Mouse (Mus musculus) forelimb bud, embryonic 11.5 days (tissue): ENCODE data around the gene Rps25.
A peak's percentile ranks its signal among the peaks of the same experiment; 100 is the strongest.
"Not testable (repeated sequence)": the region's sequence is repeated elsewhere in the genome, so short reads cannot be mapped to it uniquely, and the experiment has no call there.

Experiments used
- DNase-seq: peaks from one replicate; pipeline ENCODE4 v3.0.0-alpha.2; 2012; ENCODE audit warnings: low read depth, low spot score

Gene Rps25

GRCm38 (mm10) chr9:44401081-44401480, 5.9 kb upstream of the Rps25 start:
- no peak for DNase-seq

- no peak for DNase-seq
Measured at GRCm38 (mm10) chr9:44405011-44405410, 1.9 kb upstream of the Rps25 start.

- no peak for DNase-seq
Measured at GRCm38 (mm10) chr9:44407752-44408097, 786 bp downstream of the Rps25 start.

- DNase-seq, result not testable (repeated sequence)
Measured at GRCm38 (mm10) chr9:44408693-44409092, 1.8 kb downstream of the Rps25 start.

GRCm38 (mm10) chr9:44410647-44411336, 3.9 kb downstream of the Rps25 start:
- DNase-seq, result no peak

- no peak for DNase-seq
Measured at GRCm38 (mm10) chr9:44411601-44412130, 4.7 kb downstream of the Rps25 start.

- DNase-seq, result no peak
Measured at GRCm38 (mm10) chr9:44412306-44412705, 5.4 kb downstream of the Rps25 start.

- DNase-seq, result no peak
Measured at GRCm38 (mm10) chr9:44412781-44413180, 5.8 kb downstream of the Rps25 start.

- no peak for DNase-seq
Measured at GRCm38 (mm10) chr9:44417156-44417891, 10.4 kb downstream of the Rps25 start.

- DNase-seq, result peak; percentile 88
Measured at GRCm38 (mm10) chr9:44417892-44418363, 11.0 kb downstream of the Rps25 start.

- DNase-seq, result no peak
Measured at GRCm38 (mm10) chr9:44418519-44419385, 11.8 kb downstream of the Rps25 start, which contains the start of gene Ccdc84. Gene Ccdc84, minus strand, starts transcription at chr9:44418569.

- not testable (repeated sequence) for DNase-seq
Measured at GRCm38 (mm10) chr9:44419730-44420129, 12.8 kb downstream of the Rps25 start.

GRCm38 (mm10) chr9:44420280-44420898, 13.4 kb downstream of the Rps25 start:
- DNase-seq, result no peak

- DNase-seq, result no peak
Measured at GRCm38 (mm10) chr9:44423576-44423975, 16.6 kb downstream of the Rps25 start.

GRCm38 (mm10) chr9:44432577-44433185, 25.7 kb downstream of the Rps25 start:
- DNase-seq, result no peak

GRCm38 (mm10) chr9:44435747-44436146, 28.8 kb downstream of the Rps25 start:
- DNase-seq, result no peak

GRCm38 (mm10) chr9:44440961-44441360, 34.0 kb downstream of the Rps25 start, which contains the start of gene Foxr1:
Gene Foxr1, minus strand, starts transcription at chr9:44441136.
- DNase-seq, result no peak

- DNase-seq, result not testable (repeated sequence)
Measured at GRCm38 (mm10) chr9:44444402-44445025, 37.6 kb downstream of the Rps25 start.

- no peak for DNase-seq
Measured at GRCm38 (mm10) chr9:44450387-44450786, 43.4 kb downstream of the Rps25 start.
